Mouse (Mus musculus) thymus, adult 2 months (tissue): ENCODE results near the gene Ankrd6. TPM values are rescaled to one million over a fixed set of nuclear protein-coding genes. Genes with fewer than 3 reads are reported as not detected.

Experiments
- DNase-seq: peaks from one replicate; pipeline ENCODE4 v3.0.0; 2021
- H3K27ac ChIP-seq: fragments of 200-500 bp; 2 replicates; pipeline ENCODE4 v1.5.1; 2012; ENCODE audit warnings: low read length, control low read depth; ENCODE audit not compliant: control insufficient read depth, insufficient read depth
- H3K27me3 ChIP-seq: fragments of 200-500 bp; 2 replicates; pipeline ENCODE4 v1.6.1; 2012; ENCODE audit warnings: mild to moderate bottlenecking, low read length, moderate library complexity, mixed read lengths; ENCODE audit not compliant: control insufficient read depth, insufficient read depth
- H3K36me3 ChIP-seq: fragments of 200-500 bp; 2 replicates; pipeline ENCODE4 v1.6.1; 2012; ENCODE audit warnings: mild to moderate bottlenecking, low read length, moderate library complexity; ENCODE audit not compliant: control insufficient read depth, insufficient read depth
- H3K4me1 ChIP-seq: fragments of 200-500 bp; replicated peaks from 2 replicates; pipeline ENCODE4 v1.6.1; 2012; ENCODE audit warnings: low read length; ENCODE audit not compliant: control insufficient read depth, insufficient read depth
- H3K4me3 ChIP-seq: fragments of 200-500 bp; 2 replicates; pipeline ENCODE4 v1.5.1; 2012; ENCODE audit warnings: mild to moderate bottlenecking, low read length, control low read depth, moderate library complexity; ENCODE audit not compliant: control insufficient read depth, insufficient read depth
- CTCF ChIP-seq: fragments of 200-500 bp; IDR thresholded peaks from 2 replicates; pipeline ENCODE4 v1.5.1; 2012; ENCODE audit warnings: mild to moderate bottlenecking, control low read depth, low read length, moderate library complexity, borderline replicate concordance; ENCODE audit not compliant: control insufficient read depth, poor library complexity, insufficient read depth; ENCODE audit errors: extremely low read depth
- POLR2A ChIP-seq: fragments of 200-500 bp; IDR thresholded peaks from 2 replicates; pipeline ENCODE4 v1.6.1; 2012; ENCODE audit warnings: mild to moderate bottlenecking, low read length, control low read depth, moderate library complexity; ENCODE audit not compliant: control insufficient read depth, poor library complexity, insufficient read depth; ENCODE audit errors: extremely low read depth
- WGBS: fragments of 180-500 bp; shearing (Covaris S2); methylation state at CpG from one replicate; pipeline ENCODE4 v1.1.7; 2018; 5-methylcytosine and 5-hydroxymethylcytosine counted together
- polyA plus RNA-seq: library from polyadenylated mRNA; depleted of rRNA; stranded (reverse); fragments of >200 nt; gene quantifications from 2 replicates; pipeline ENCODE4 v1.2.3, GENCODE M21; 2012

The Ankrd6 gene
- polyA plus RNA-seq, 1 experiment, result 12.6 TPM

GRCm38 (mm10) chr4:32800577-32801170 is 150.0 kb downstream of the Ankrd6 start:
- H3K27ac ChIP-seq, result peak overlapping the region; percentile 56
- DNase-seq, result no peak
- H3K4me3 ChIP-seq, result peak overlapping the region; percentile 94
- 14% methylated on average over 9 of the region's 9 CpGs for WGBS
- H3K4me1 ChIP-seq, result peaks cover 6% of the 10 kb centered on the region
- H3K36me3 ChIP-seq, result no peaks in the 10 kb centered on the region
- no peaks in the 10 kb centered on the region for H3K27me3 ChIP-seq
- TF ChIP-seq POLR2A (no peak), CTCF (no peak)

DNA sequence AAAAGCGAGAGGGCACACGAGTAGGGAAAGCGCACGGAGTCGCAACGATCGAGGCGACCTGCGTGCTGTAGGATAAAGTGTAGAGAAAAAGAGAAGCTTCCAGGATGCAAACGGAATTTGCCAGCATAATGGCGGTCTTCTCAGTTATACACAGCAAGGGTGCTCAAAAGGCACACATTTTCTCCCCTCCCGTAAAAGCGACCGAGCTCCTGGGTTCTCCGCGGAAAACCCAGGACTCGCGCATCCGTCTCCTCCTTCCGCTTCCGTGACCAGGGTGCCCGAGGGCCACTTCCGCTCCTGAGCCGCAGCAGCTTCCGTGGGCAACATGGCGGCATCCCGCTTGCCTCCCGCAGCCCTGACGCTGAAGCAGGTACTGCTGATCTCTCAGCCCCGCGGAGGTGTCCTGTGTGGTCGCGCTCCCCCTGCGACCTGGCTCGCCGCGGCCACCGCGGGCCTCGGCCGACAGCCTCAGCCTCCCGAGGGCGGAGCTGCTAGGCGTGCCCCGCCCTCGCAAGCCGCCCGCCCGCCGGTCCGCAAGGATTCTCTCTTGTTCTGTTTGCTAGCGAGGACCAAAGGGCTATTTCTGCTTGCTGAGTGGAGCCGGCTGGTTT is 150.6 kb downstream of the Ankrd6 start, which contains the start of gene Lyrm2:
Lyrm2 (plus strand) TSS at position 288 of the 611 bp plus-strand sequence.
- peak within 1 kb of the TSS; percentile 94 for H3K4me3 ChIP-seq
- H3K4me1 ChIP-seq, result peaks cover 6% of the 10 kb centered on the region

DNA sequence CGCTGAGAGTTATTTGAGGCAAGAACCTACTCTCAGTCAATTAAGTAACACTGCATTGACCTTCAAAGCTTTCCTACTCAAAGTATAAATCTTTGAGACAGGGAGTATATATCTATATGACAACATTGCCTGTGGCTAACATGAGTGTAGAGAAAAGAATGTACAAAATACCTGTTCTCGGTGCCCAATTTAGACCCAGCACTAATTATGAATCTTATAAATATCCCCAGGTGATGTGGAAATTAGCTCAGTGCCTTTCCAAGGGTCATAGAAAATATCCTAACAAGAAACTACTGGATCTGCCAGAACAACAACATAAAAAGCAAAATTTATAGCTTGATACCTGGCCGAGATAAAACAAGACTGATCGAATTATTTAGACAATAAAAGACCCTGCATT is 151.7 kb downstream of the Ankrd6 start:
- Histone ChIP-seq H3K4me3 (no peak overlapping the region), H3K36me3 (no peaks in the 10 kb centered on the region), H3K4me1 (peaks cover 6% of the 10 kb centered on the region), H3K27ac (no peak overlapping the region), H3K27me3 (no peaks in the 10 kb centered on the region)
- DNase-seq, result no peak
- TF ChIP-seq CTCF (no peak), POLR2A (no peak)
- 96% methylated on average over 4 of the region's 4 CpGs for WGBS

More for the DNA sequence above, 150.6 kb downstream of the Ankrd6 start, which contains the start of gene Lyrm2:
- no peaks in the 10 kb centered on the region for H3K27me3 ChIP-seq
- H3K27ac ChIP-seq, result peak within 1 kb of the TSS; percentile 82
- peak; percentile 83 for DNase-seq
- TF ChIP-seq POLR2A, result peak; percentile 87
- TF ChIP-seq CTCF, result no peak
- H3K36me3 ChIP-seq, result no peaks in the 10 kb centered on the region
- WGBS, result under 1% methylated on average over 53 of the region's 53 CpGs

GRCm38 (mm10) chr4:32789020-32789419 is 161.6 kb downstream of the Ankrd6 start:
- TF ChIP-seq CTCF, result no peak
- no peak for TF ChIP-seq POLR2A

GRCm38 (mm10) chr4:32787110-32787509 is 163.5 kb downstream of the Ankrd6 start:
- no peak overlapping the region for H3K27ac ChIP-seq
- 96% methylated on average over 1 of the region's 1 CpGs for WGBS
- no peaks in the 10 kb centered on the region for H3K27me3 ChIP-seq
- no peak for TF ChIP-seq POLR2A
- TF ChIP-seq CTCF, result no peak
- DNase-seq, result no peak
- no peak overlapping the region for H3K4me3 ChIP-seq
- H3K36me3 ChIP-seq, result no peaks in the 10 kb centered on the region
- H3K4me1 ChIP-seq, result no peaks in the 10 kb centered on the region

More at GRCm38 (mm10) chr4:32789020-32789419, 161.6 kb downstream of the Ankrd6 start:
- no peak for DNase-seq
- H3K27ac ChIP-seq, result no peak overlapping the region
- no peaks in the 10 kb centered on the region for H3K27me3 ChIP-seq
- H3K36me3 ChIP-seq, result no peaks in the 10 kb centered on the region
- no peak overlapping the region for H3K4me3 ChIP-seq
- WGBS, result 91% methylated on average over 4 of the region's 4 CpGs
- no peaks in the 10 kb centered on the region for H3K4me1 ChIP-seq

DNA sequence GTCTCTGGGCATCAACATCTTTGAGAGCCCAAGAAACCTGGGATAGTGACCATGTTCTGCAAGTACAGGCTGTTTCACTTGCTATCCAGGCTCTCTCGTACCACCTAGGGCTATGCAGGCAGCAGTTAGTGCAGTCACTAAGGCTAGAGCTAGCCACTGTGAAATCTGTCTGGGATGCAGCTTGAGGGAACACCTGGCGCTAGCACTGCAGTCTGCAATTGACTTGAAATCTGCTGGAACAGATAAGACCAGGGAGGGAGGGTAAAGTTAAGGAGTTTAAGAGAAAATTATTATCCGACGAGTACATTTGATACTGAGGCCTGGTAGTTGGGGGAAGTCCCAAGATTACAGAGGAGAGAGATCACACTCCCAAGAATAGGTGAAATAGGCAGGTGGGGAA is 170.6 kb downstream of the Ankrd6 start:
- no peak for DNase-seq

More for the DNA sequence above, 170.6 kb downstream of the Ankrd6 start:
- no peaks in the 10 kb centered on the region for H3K36me3 ChIP-seq
- H3K4me1 ChIP-seq, result no peaks in the 10 kb centered on the region
- H3K27me3 ChIP-seq, result no peaks in the 10 kb centered on the region
- no peak overlapping the region for H3K4me3 ChIP-seq
- WGBS, result 93% methylated on average over 4 of the region's 4 CpGs
- no peak overlapping the region for H3K27ac ChIP-seq
- TF ChIP-seq POLR2A, result no peak
- no peak for TF ChIP-seq CTCF
